Mouse (Mus musculus) midbrain, embryonic 14.5 days (tissue): ENCODE results near the gene Nat8f6. TPM values are rescaled to one million over a fixed set of nuclear protein-coding genes. Genes with fewer than 3 reads are reported as not detected.
"Not testable (repeated sequence)": the region's sequence is repeated elsewhere in the genome, so short reads cannot be mapped to it uniquely, and the experiment has no call there.

Source experiments
- ATAC-seq: fragments of 200-750 bp; cut with Nextera tagmentation; 2 replicates; pipeline ENCODE4 v1.8.0; 2017; ENCODE audit warnings: moderate number of reproducible peaks, moderate library complexity; ENCODE audit not compliant: low FRiP score, low TSS enrichment
- DNase-seq: peaks from one replicate; pipeline ENCODE4 v3.0.0-alpha.2; 2015
- H3K27ac ChIP-seq: fragments of 300-500 bp; sonication (generic); replicated peaks from 2 replicates; pipeline ENCODE4 v1.5.1; 2014; ENCODE audit warnings: mild to moderate bottlenecking, low read depth, low read length, moderate library complexity
- H3K27me3 ChIP-seq: fragments of 300-500 bp; sonication (generic); 2 replicates; pipeline ENCODE4 v1.6.1; 2014; ENCODE audit warnings: low read length, control low read depth, mixed read lengths; ENCODE audit not compliant: control insufficient read depth, insufficient read depth
- H3K36me3 ChIP-seq: fragments of 300-500 bp; sonication (generic); 2 replicates; pipeline ENCODE4 v1.6.1; 2014; ENCODE audit warnings: low read length, control low read depth; ENCODE audit not compliant: control insufficient read depth, insufficient read depth
- H3K4me1 ChIP-seq: fragments of 300-500 bp; sonication (generic); 2 replicates; pipeline ENCODE4 v1.6.1; 2014; ENCODE audit warnings: mild to moderate bottlenecking, antibody characterized with exemption, low read length, control low read depth; ENCODE audit not compliant: control insufficient read depth, insufficient read depth
- H3K4me2 ChIP-seq: fragments of 300-500 bp; sonication (generic); 2 replicates; pipeline ENCODE4 v1.6.1; 2014; ENCODE audit warnings: mild to moderate bottlenecking, low read length, moderate library complexity
- H3K4me3 ChIP-seq: fragments of 300-500 bp; sonication (generic); replicated peaks from 2 replicates; pipeline ENCODE4 v1.5.1; 2014; ENCODE audit warnings: low read depth, low read length
- H3K9ac ChIP-seq: fragments of 300-500 bp; sonication (generic); replicated peaks from 2 replicates; pipeline ENCODE4 v1.6.1; 2014; ENCODE audit warnings: mild to moderate bottlenecking, low read length, moderate library complexity
- H3K9me3 ChIP-seq: fragments of 300-500 bp; sonication (generic); 2 replicates; pipeline ENCODE4 v1.6.1; 2016; ENCODE audit warnings: low read length, control low read depth, mixed read lengths; ENCODE audit not compliant: control insufficient read depth
- WGBS: fragments of 180-500 bp; shearing (Covaris S2); extraction: QIAGEN DNeasy Blood & Tissue Kit; methylation state at CpG from one replicate; pipeline ENCODE4 v1.1.7; 2014; 5-methylcytosine and 5-hydroxymethylcytosine counted together
- microRNA-seq: library from miRNA; unstranded; fragments of <30 nt; microRNA quantifications from one replicate; pipeline ENCODE4, GENCODE M21; 2016
- polyA plus RNA-seq: library from polyadenylated mRNA; unstranded; fragments of >200 nt; fragmentation: Nextera tagmentation; extraction: Ambion mirVana; gene quantifications from 2 replicates; pipeline ENCODE4 v1.2.1, GENCODE M21; 2014

Nat8f6 gene
- polyA plus RNA-seq, 1 experiment from 2014 or later: not detected

DNA sequence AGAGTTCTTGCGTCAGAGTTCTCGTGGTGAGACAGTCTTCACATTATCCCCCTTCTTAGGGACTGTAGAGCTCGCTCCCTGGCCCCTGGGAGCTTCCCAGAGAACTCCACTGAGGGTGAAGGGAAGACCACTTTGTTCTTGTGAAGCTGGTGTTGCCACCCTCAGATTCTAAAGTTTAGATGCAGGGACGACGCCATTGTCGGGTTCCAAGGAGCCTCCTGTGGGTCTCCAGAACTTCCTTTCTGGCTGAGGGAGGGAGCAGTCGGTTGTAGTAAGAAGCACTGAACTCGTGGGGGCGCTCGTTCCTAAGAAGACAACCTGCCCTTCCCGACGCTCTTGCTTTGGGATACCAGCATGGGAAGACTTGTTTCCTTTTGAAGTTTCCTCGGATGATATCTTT, 55.2 kb downstream of the Nat8f6 start, which contains the start of gene Nat8f3:
Nat8f3 (minus strand) TSS at position 223 of the 400 bp plus-strand sequence.
- ATAC-seq: not testable (repeated sequence)
- 67% methylated on average over 13 of the region's 13 CpGs for WGBS
- DNase-seq: peak; percentile 13

DNA sequence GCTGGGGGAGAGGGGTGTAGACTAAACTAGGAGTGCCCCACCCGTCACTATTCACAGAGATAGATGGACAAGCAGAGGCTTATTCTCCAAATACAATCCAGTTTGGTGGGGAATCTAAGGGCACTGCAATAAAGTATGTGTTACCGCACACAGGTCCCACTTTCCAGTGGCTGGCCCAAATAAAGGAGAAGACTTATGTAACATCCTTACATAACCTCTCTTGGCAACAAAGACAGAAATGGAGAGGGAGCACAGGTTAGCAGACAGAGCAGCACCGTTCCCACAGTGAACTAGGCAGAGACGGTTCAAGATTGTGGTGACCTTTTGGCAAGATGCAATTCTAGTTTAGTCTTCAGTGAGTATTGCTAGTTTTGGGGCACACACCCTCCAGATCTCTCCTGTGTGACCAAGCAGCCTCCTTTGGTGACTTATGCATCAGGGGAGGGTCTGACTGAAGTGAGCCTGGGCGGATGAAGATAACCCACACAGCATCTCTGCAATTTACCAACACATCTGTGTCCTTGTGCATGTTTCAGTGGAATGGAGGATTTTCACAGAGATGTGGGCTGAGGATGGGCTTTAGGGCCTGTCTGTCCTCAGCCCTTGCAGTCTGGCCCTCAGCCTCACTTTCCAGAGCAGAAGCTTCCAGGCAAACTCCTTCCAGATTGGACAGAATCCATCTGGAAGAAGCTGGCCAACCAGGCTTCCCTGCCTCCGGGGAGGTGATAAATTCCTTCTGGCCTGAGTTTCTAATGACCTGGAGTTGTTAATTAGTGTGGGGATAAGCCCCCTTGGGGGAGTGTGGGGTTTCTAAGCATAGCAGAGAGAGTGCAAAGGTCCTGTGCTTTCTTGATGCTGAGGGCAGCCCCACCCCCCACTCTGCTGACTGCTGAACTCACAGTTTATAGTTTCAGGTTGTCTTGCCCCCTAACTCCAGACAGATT, 57.4 kb downstream of the Nat8f6 start:
- not testable (repeated sequence) for H3K9me3 ChIP-seq, ATAC-seq, H3K9ac ChIP-seq, H3K4me1 ChIP-seq, H3K27ac ChIP-seq, H3K4me2 ChIP-seq, DNase-seq, H3K36me3 ChIP-seq, H3K27me3 ChIP-seq, H3K4me3 ChIP-seq
- WGBS: 89% methylated on average over 5 of the region's 6 CpGs

More for the DNA sequence above, 55.2 kb downstream of the Nat8f6 start, which contains the start of gene Nat8f3:
- H3K9ac ChIP-seq, H3K9me3 ChIP-seq, H3K4me3 ChIP-seq, H3K27me3 ChIP-seq, H3K4me1 ChIP-seq, H3K4me2 ChIP-seq, H3K36me3 ChIP-seq, H3K27ac ChIP-seq: not testable (repeated sequence)

DNA sequence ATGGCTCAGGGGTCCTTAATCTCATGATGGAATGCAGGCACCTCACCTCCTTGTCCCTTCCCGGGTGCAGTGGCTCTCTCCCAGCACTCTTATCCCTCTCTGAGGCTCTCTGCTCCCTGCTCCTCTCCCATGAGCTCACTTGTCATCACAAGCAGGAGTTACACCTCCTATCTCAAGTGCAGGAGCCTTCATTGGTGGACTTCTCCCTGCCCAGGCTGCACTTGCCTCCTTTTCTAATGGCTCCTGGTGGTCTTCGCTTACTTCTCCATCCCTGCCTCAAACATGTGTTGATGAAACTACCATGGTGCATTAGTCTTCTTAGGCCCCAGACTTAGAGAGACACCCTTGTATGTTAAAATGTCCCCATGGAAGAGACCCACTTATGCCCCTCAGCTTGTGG, 58.1 kb downstream of the Nat8f6 start:
- H3K4me2 ChIP-seq, H3K27ac ChIP-seq, H3K36me3 ChIP-seq, H3K4me3 ChIP-seq, H3K9ac ChIP-seq, H3K4me1 ChIP-seq, ATAC-seq, H3K27me3 ChIP-seq, DNase-seq, H3K9me3 ChIP-seq: not testable (repeated sequence)
- 87% methylated on average over 1 of the region's 2 CpGs for WGBS

Small RNA genes within 50 kb of the gene (microRNA-seq; reads per million reads assigned to microRNA genes)
- gene Mir6375: not detected

Other genes with a start within 250 kb of the Nat8f6 start
- 6.1 and 6.7 TPM in 2 replicates for gene Alms1, start 233.4 kb downstream of the Nat8f6 start, polyA plus RNA-seq
- gene Nat8f7, start 107.7 kb downstream of the Nat8f6 start, polyA plus RNA-seq: not detected in 2 replicates
- gene Nat8f3, start 55.2 kb downstream of the Nat8f6 start, polyA plus RNA-seq: 0.18 and 0.43 TPM in 2 replicates
- 0.30 TPM in 1 of 2 replicates, not detected in the other for gene Nat8f5, start within 50 bp of the Nat8f6 start, polyA plus RNA-seq
- gene Nat8, start 11.1 kb upstream of the Nat8f6 start, polyA plus RNA-seq: not detected in 2 replicates
- not detected in 2 replicates for gene Nat8f2, start 48.2 kb upstream of the Nat8f6 start, polyA plus RNA-seq
- 4.1 and 8.6 TPM in 2 replicates for gene Nat8f4, start 83.9 kb upstream of the Nat8f6 start, polyA plus RNA-seq
- gene Tprkb, start 90.9 kb upstream of the Nat8f6 start, polyA plus RNA-seq: 49.1 and 50.7 TPM in 2 replicates
- gene Nat8f1, start 94.7 kb upstream of the Nat8f6 start, polyA plus RNA-seq: 15.5 and 21.7 TPM in 2 replicates
- gene Dusp11, start 140.7 kb upstream of the Nat8f6 start, polyA plus RNA-seq: 48.8 and 58.5 TPM in 2 replicates
- not detected in 2 replicates for gene Figla, start 195.2 kb upstream of the Nat8f6 start, polyA plus RNA-seq
- 117 and 136 TPM in 2 replicates for gene Add2, start 207.7 kb upstream of the Nat8f6 start, polyA plus RNA-seq